Mouse (Mus musculus): ENCODE measurements around the gene Cped1.

DNA sequence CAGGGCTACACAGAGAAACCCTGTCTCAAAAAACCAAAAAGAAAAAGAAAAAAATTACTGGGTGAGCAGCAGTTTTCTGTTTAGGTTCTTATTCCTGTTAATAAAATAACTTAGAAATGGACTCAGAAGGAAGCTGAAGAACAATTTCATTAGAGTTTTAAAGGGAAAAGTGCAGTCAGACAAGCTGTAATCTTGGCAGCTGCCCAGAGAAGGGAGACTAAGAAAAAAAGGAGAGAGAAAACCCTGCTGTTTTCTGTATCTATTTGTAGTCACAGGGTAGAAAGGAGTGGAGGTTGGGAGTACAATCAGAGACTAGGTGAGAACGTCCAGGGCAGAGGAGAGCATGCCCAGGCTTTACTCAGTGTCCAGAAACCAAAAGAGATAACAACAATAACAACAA lies 51.2 kb downstream of the Cped1 start:
- TF ChIP-seq POLR2A (IDR thresholded peaks at IDR 0.05; ENCODE audit: extremely low read depth, insufficient read depth, low read length) (no peak), CTCF (IDR thresholded peaks at IDR 0.05; ENCODE audit: extremely low read depth, insufficient read depth, low read length) (no peak)
